Mouse (Mus musculus) C2C12 (cell line): ENCODE results near the gene Sox5.

Source experiments
- CEBPB ChIP-seq: IDR thresholded peaks from one replicate; pipeline ENCODE4 v1.6.1; 2011; ENCODE audit warnings: low read depth, mild to moderate bottlenecking, control low read depth, moderate library complexity
- CTCF ChIP-seq: IDR thresholded peaks from one replicate; pipeline ENCODE4 v1.5.1; 2011; ENCODE audit not compliant: control insufficient read depth, insufficient read depth, insufficient read length
- FOSL1 ChIP-seq: IDR thresholded peaks from one replicate; pipeline ENCODE4 v1.8.0; 2011; ENCODE audit warnings: mild to moderate bottlenecking, low read length; ENCODE audit not compliant: poor library complexity, insufficient read depth, severe bottlenecking
- MAX ChIP-seq: IDR thresholded peaks from one replicate; pipeline ENCODE4 v1.6.1; 2011; ENCODE audit warnings: mild to moderate bottlenecking, control low read depth
- MYOG ChIP-seq: IDR thresholded peaks from one replicate; pipeline ENCODE4 v1.6.1; 2011; ENCODE audit not compliant: control insufficient read depth, insufficient read length; ENCODE audit errors: extremely low read depth
- USF1 ChIP-seq: IDR thresholded peaks from one replicate; pipeline ENCODE4 v1.6.1; 2011; ENCODE audit warnings: low read depth, mild to moderate bottlenecking, control low read depth, moderate library complexity

- TF ChIP-seq CTCF (no peak), MAX (no peak), CEBPB (no peak), MYOG (no peak), USF1 (no peak), FOSL1 (no peak)
Measured at GRCm38 (mm10) chr6:144466711-144467110, 315.1 kb downstream of the Sox5 start.
